Mouse (Mus musculus): ENCODE measurements around the gene Cd59b. TPM values are rescaled to one million over a fixed set of nuclear protein-coding genes. Genes with fewer than 3 reads are reported as not detected.
"Not testable (repeated sequence)": the region's sequence is repeated elsewhere in the genome, so short reads cannot be mapped to it uniquely, and the experiment has no call there.

The Cd59b gene
- total and polyA plus RNA-seq, 3 experiments: 0.38 TPM; not detected in 2

DNA sequence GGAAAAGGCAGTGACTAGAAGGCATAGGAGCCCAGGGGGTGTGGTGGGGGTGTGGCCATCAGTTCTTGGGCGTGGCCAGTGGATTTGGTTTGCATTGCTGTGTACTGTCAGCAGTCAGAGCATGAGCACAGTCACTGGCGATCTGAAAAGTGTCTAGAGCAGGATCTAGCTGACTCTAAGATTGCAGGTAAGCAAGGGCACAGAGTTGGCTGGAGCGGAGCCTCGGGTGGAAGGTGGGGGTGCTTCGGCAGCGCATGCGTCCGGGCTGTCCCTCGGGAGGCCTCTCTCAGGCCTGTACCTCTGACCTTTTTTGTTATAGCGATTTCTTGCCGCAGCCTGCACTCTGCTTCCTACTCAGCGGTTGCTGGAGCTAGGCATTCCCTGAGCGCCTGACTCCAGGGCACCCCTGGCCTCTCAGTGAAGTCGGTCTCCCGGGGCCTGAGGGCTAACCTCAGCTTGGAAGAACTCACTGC is 26.1 kb downstream of the Cd59b start, which contains the start of gene Cd59a:
TSS of gene Cd59a (plus strand) at position 61 of the 473 bp plus-strand sequence.
- Histone ChIP-seq H3K36me3 (ENCODE audit: control insufficient read depth in 1 of 2, insufficient read depth in 2 of 2, low read length in 2 of 2) (peaks cover 0 to 27% of the 10 kb centered on the region in 2 experiments; a peak in 2 of 4 replicates), H3K9me3 (replicated peaks; ENCODE audit: insufficient read depth, low read length) (no peaks in the 10 kb centered on the region), H3K4me1 (ENCODE audit: control insufficient read depth in 1 of 2, insufficient read depth in 2 of 2, low read length in 2 of 2) (peaks cover 22 to 31% of the 10 kb centered on the region in 2 experiments)

DNA sequence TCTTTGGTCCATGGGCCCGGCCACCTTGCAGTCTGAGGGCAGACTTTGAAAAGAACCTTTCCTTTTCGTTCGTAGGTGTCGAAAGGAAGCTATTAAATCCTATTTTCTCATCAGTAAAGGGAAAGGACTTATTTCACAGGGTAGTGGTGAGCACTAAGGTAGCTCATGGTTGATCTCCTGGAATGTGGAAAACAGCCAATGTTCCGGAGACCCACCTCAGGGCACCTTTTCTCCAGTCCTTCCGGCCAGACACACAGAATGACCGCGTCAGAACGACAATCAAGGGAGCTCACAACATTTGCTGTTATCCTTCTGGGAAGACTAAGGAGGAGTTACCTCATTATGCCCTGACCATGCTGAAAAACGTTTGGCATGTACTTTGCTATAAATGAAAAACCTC is 26.6 kb downstream of the Cd59b start:
- no peak for DNase-seq (ENCODE audit: low read depth, low spot score)
- H3K9me3 ChIP-seq (replicated peaks; ENCODE audit: insufficient read depth, low read length): no peaks in the 10 kb centered on the region
- H3K27me3 ChIP-seq (ENCODE audit: control insufficient read depth in 1 of 2, insufficient read depth in 2 of 2, low read length in 2 of 2): no peaks in the 10 kb centered on the region
- H3K36me3 ChIP-seq (ENCODE audit: control insufficient read depth in 1 of 2, insufficient read depth in 2 of 2, low read length in 2 of 2): peaks cover 0 to 27% of the 10 kb centered on the region in 2 experiments; a peak in 2 of 4 replicates
- no peak overlapping the region for H3K27ac ChIP-seq (ENCODE audit: control insufficient read depth, low read depth, low read length)
- H3K9ac ChIP-seq (ENCODE audit: control insufficient read depth, low read depth, low read length, poor library complexity, severe bottlenecking): no peak overlapping the region
- H3K4me1 ChIP-seq (ENCODE audit: control insufficient read depth in 1 of 2, insufficient read depth in 2 of 2, low read length in 2 of 2): peaks cover 22 to 31% of the 10 kb centered on the region in 2 experiments
- TF ChIP-seq POLR2AphosphoS5 (IDR thresholded peaks at IDR 0.05; ENCODE audit: borderline replicate concordance, low read depth, low read length): no peak
- TF ChIP-seq USF1 (IDR thresholded peaks at IDR 0.05; ENCODE audit: low read depth, low read length): no peak
- no peak for TF ChIP-seq BHLHE40 (IDR thresholded peaks at IDR 0.05; ENCODE audit: borderline replicate concordance, low read depth, low read length)
- no peak for TF ChIP-seq SMC3 (IDR thresholded peaks at IDR 0.05; ENCODE audit: low read depth, low read length)
- no peak for TF ChIP-seq MXI1 (IDR thresholded peaks at IDR 0.05; ENCODE audit: low read depth, low read length)
- TF ChIP-seq UBTF (IDR thresholded peaks at IDR 0.05; ENCODE audit: borderline replicate concordance, insufficient read depth, low read depth, low read length): no peak
- H3K79me2 ChIP-seq (ENCODE audit: control insufficient read depth, insufficient read depth, low read length, poor library complexity): no peaks in the 10 kb centered on the region
- H3K4me3 ChIP-seq (ENCODE audit: control insufficient read depth in 1 of 2, insufficient read depth in 1 of 2, low read depth in 2 of 2, low read length in 2 of 2): no peak overlapping the region

More for the DNA sequence above, 26.1 kb downstream of the Cd59b start, which contains the start of gene Cd59a:
- TF ChIP-seq TAL1 (IDR thresholded peaks at IDR 0.05; ENCODE audit: low read length) (no peak), POLR2AphosphoS2 (IDR thresholded peaks at IDR 0.05; ENCODE audit: low read length) (no peak), POLR2AphosphoS5 (IDR thresholded peaks at IDR 0.05; ENCODE audit: borderline replicate concordance, low read depth, low read length) (no peak), SIN3A (IDR thresholded peaks at IDR 0.05; ENCODE audit: low read length) (no peak), NELFE (IDR thresholded peaks at IDR 0.05; ENCODE audit: low read depth, low read length) (no peak), CTCF (IDR thresholded peaks at IDR 0.05 in 2 of 3, conservative IDR thresholded peaks at IDR 0.05 in 1 of 3; ENCODE audit: control insufficient read depth in 1 of 3, insufficient read depth in 1 of 3, low read depth in 2 of 3, low read length in 3 of 3, poor library complexity in 1 of 3, severe bottlenecking in 1 of 3) (no peak), GATA1 (IDR thresholded peaks at IDR 0.05; ENCODE audit: low read depth, low read length) (no peak), KAT2A (conservative IDR thresholded peaks at IDR 0.05; ENCODE audit: low read depth, low read length) (no peak)
- Histone ChIP-seq H3K79me2 (ENCODE audit: control insufficient read depth, insufficient read depth, low read length, poor library complexity) (no peaks in the 10 kb centered on the region), H3K4me3 (ENCODE audit: control insufficient read depth in 1 of 2, insufficient read depth in 1 of 2, low read depth in 2 of 2, low read length in 2 of 2) (no peak within 1 kb of the TSS), H3K27me3 (ENCODE audit: control insufficient read depth in 1 of 2, insufficient read depth in 2 of 2, low read length in 2 of 2) (no peaks in the 10 kb centered on the region), H3K9ac (ENCODE audit: control insufficient read depth, low read depth, low read length, poor library complexity, severe bottlenecking) (no peak within 1 kb of the TSS), H3K27ac (ENCODE audit: control insufficient read depth, low read depth, low read length) (no peak within 1 kb of the TSS)
- peak; percentile 86 for DNase-seq (ENCODE audit: low read depth, low spot score)

DNA sequence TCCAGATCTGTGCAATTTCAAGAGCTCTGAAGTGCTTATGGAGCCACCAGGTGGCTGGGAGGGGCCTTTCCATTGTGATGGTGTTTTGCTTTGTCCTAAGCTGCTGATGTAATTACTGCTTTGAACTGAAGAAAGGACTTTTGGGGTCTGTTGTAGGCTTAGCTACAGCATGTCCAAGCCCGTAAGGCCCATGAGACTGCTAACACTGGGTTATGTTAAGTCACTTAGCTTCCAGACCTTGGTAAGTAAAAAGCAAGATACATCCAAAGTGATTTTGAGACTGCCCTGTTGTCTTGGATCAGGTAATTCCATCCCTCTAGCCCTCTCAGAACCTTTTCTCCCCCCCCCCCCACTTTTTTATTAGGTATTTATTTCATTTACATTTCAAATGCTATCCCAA is 27.1 kb downstream of the Cd59b start:
- DNase-seq (ENCODE audit: low read depth, low spot score); H3K9me3 ChIP-seq (replicated peaks; ENCODE audit: insufficient read depth, low read length); H3K9ac ChIP-seq (ENCODE audit: control insufficient read depth, low read depth, low read length, poor library complexity, severe bottlenecking); H3K79me2 ChIP-seq (ENCODE audit: control insufficient read depth, insufficient read depth, low read length, poor library complexity); H3K27me3 ChIP-seq (ENCODE audit: control insufficient read depth in 1 of 2, insufficient read depth in 2 of 2, low read length in 2 of 2); H3K27ac ChIP-seq (ENCODE audit: control insufficient read depth, low read depth, low read length); H3K4me3 ChIP-seq (ENCODE audit: control insufficient read depth in 1 of 2, insufficient read depth in 1 of 2, low read depth in 2 of 2, low read length in 2 of 2): not testable (repeated sequence)
- Histone ChIP-seq H3K36me3 (ENCODE audit: control insufficient read depth in 1 of 2, insufficient read depth in 2 of 2, low read length in 2 of 2) (peaks cover 0 to 27% of the 10 kb centered on the region in 2 experiments; a peak in 2 of 4 replicates), H3K4me1 (ENCODE audit: control insufficient read depth in 1 of 2, insufficient read depth in 2 of 2, low read length in 2 of 2) (peaks cover 22 to 31% of the 10 kb centered on the region in 2 experiments)

DNA sequence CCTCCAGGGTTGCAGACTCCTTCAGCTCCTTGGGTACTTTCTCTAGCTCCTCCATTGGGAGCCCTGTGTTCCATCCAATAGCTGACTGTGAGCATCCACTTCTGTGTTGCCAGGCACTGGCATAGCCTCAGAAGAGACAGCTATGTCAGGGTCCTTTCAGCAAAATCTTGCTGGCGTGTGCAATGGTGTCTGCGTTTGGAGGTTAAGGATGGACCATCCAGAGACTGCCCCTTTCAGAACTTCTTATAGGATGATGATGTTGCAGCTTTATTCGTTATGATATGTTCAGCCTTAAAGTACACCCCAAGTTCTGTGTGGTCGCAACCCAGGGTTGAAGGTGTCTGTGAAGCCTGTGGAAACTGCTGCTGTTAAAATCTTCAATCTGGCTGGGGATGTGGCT is 27.7 kb downstream of the Cd59b start:
- not testable (repeated sequence) for DNase-seq (ENCODE audit: low read depth, low spot score); H3K27me3 ChIP-seq (ENCODE audit: control insufficient read depth in 1 of 2, insufficient read depth in 2 of 2, low read length in 2 of 2); H3K4me3 ChIP-seq (ENCODE audit: control insufficient read depth in 1 of 2, insufficient read depth in 1 of 2, low read depth in 2 of 2, low read length in 2 of 2); H3K79me2 ChIP-seq (ENCODE audit: control insufficient read depth, insufficient read depth, low read length, poor library complexity); H3K9ac ChIP-seq (ENCODE audit: control insufficient read depth, low read depth, low read length, poor library complexity, severe bottlenecking); H3K27ac ChIP-seq (ENCODE audit: control insufficient read depth, low read depth, low read length); H3K9me3 ChIP-seq (replicated peaks; ENCODE audit: insufficient read depth, low read length)
- H3K36me3 ChIP-seq (ENCODE audit: control insufficient read depth in 1 of 2, insufficient read depth in 2 of 2, low read length in 2 of 2): peaks cover 0 to 27% of the 10 kb centered on the region in 2 experiments; a peak in 2 of 4 replicates
- H3K4me1 ChIP-seq (ENCODE audit: control insufficient read depth in 1 of 2, insufficient read depth in 2 of 2, low read length in 2 of 2): peaks cover 22 to 31% of the 10 kb centered on the region in 2 experiments

Measured in MEL (cell line).